Mouse (Mus musculus): ENCODE results near the gene Vmn2r21. TPM values are rescaled to one million over a fixed set of nuclear protein-coding genes. Genes with fewer than 3 reads are reported as not detected.
"Not testable (repeated sequence)": the region's sequence is repeated elsewhere in the genome, so short reads cannot be mapped to it uniquely, and the experiment has no call there.

The Vmn2r21 gene
- polyA plus RNA-seq (2012; ENCODE audit: insufficient read depth, insufficient read length, missing spikeins) = not detected in 2 replicates

- H3K27ac ChIP-seq (replicated peaks; ENCODE audit: low read depth, low read length); H3K4me3 ChIP-seq (ENCODE audit: insufficient read depth, low read depth, low read length); H3K4me1 ChIP-seq (ENCODE audit: control insufficient read depth, insufficient read depth, insufficient read length, low read length): not testable (repeated sequence)
Observed at GRCm38 (mm10) chr6:123533306-123533705, at the start of gene Vmn2r21. Gene Vmn2r21, minus strand, starts transcription at chr6:123533406.

GRCm38 (mm10) chr6:123574698-123575097 lies 41.5 kb upstream of the Vmn2r21 start:
- not testable (repeated sequence) for H3K4me3 ChIP-seq (ENCODE audit: insufficient read depth, low read depth, low read length); H3K27ac ChIP-seq (replicated peaks; ENCODE audit: low read depth, low read length); H3K4me1 ChIP-seq (ENCODE audit: control insufficient read depth, insufficient read depth, insufficient read length, low read length)

GRCm38 (mm10) chr6:123539755-123540154 lies 6.5 kb upstream of the Vmn2r21 start:
- H3K4me1 ChIP-seq (ENCODE audit: control insufficient read depth, insufficient read depth, insufficient read length, low read length); H3K27ac ChIP-seq (replicated peaks; ENCODE audit: low read depth, low read length); H3K4me3 ChIP-seq (ENCODE audit: insufficient read depth, low read depth, low read length): not testable (repeated sequence)

GRCm38 (mm10) chr6:123522263-123523011 lies 10.8 kb downstream of the Vmn2r21 start:
- H3K4me1 ChIP-seq (ENCODE audit: control insufficient read depth, insufficient read depth, insufficient read length, low read length); H3K4me3 ChIP-seq (ENCODE audit: insufficient read depth, low read depth, low read length); H3K27ac ChIP-seq (replicated peaks; ENCODE audit: low read depth, low read length): not testable (repeated sequence)

GRCm38 (mm10) chr6:123473045-123473444 lies 60.2 kb downstream of the Vmn2r21 start:
- H3K4me1 ChIP-seq (ENCODE audit: control insufficient read depth, insufficient read depth, insufficient read length, low read length); H3K4me3 ChIP-seq (ENCODE audit: insufficient read depth, low read depth, low read length); H3K27ac ChIP-seq (replicated peaks; ENCODE audit: low read depth, low read length): not testable (repeated sequence)

- not testable (repeated sequence) for H3K4me3 ChIP-seq (ENCODE audit: insufficient read depth, low read depth, low read length); H3K4me1 ChIP-seq (ENCODE audit: control insufficient read depth, insufficient read depth, insufficient read length, low read length); H3K27ac ChIP-seq (replicated peaks; ENCODE audit: low read depth, low read length)
Observed at GRCm38 (mm10) chr6:123472458-123472987, 60.7 kb downstream of the Vmn2r21 start.

- H3K4me1 ChIP-seq (ENCODE audit: control insufficient read depth, insufficient read depth, insufficient read length, low read length); H3K4me3 ChIP-seq (ENCODE audit: insufficient read depth, low read depth, low read length); H3K27ac ChIP-seq (replicated peaks; ENCODE audit: low read depth, low read length): not testable (repeated sequence)
Observed at GRCm38 (mm10) chr6:123468651-123469050, 64.6 kb downstream of the Vmn2r21 start.

Other genes with a start within 250 kb of the Vmn2r21 start
- gene Clec4e, start 243.5 kb downstream of the Vmn2r21 start, polyA plus RNA-seq (2012; ENCODE audit: insufficient read depth, insufficient read length, missing spikeins) = 0.46 TPM in 1 of 2 replicates, not detected in the other
- not detected in 2 replicates for gene Vmn2r19, start 225.1 kb downstream of the Vmn2r21 start, polyA plus RNA-seq (2012; ENCODE audit: insufficient read depth, insufficient read length, missing spikeins)
- gene Vmn2r20, start 115.3 kb downstream of the Vmn2r21 start, polyA plus RNA-seq (2012; ENCODE audit: insufficient read depth, insufficient read length, missing spikeins) = not detected in 2 replicates
- gene Vmn2r22, start 117.3 kb upstream of the Vmn2r21 start, polyA plus RNA-seq (2012; ENCODE audit: insufficient read depth, insufficient read length, missing spikeins) = not detected in 2 replicates
- gene Vmn2r23, start 169.3 kb upstream of the Vmn2r21 start, polyA plus RNA-seq (2012; ENCODE audit: insufficient read depth, insufficient read length, missing spikeins) = not detected in 2 replicates
- gene Vmn2r24, start 245.5 kb upstream of the Vmn2r21 start, polyA plus RNA-seq (2012; ENCODE audit: insufficient read depth, insufficient read length, missing spikeins) = not detected in 2 replicates

All from brown adipose tissue, adult 24 weeks (tissue).